Mouse (Mus musculus) midbrain, embryonic 11.5 days (tissue): ENCODE results near the gene Umad1. TPM values are rescaled to one million over a fixed set of nuclear protein-coding genes. Genes with fewer than 3 reads are reported as not detected.

Experiments
- ATAC-seq: fragments of 200-750 bp; cut with Nextera tagmentation; 2 replicates; pipeline ENCODE4 v1.8.0; 2017; ENCODE audit warnings: moderate TSS enrichment, moderate library complexity; ENCODE audit not compliant: low FRiP score
- DNase-seq: peaks from one replicate; pipeline ENCODE4 v3.0.0; 2015; ENCODE audit warnings: low spot score; ENCODE audit errors: missing footprints
- H3K27ac ChIP-seq: fragments of 300-500 bp; sonication (generic); 2 replicates; pipeline ENCODE4 v1.5.1; 2014; ENCODE audit warnings: low read depth, low read length
- H3K27me3 ChIP-seq: fragments of 300-500 bp; sonication (generic); 2 replicates; pipeline ENCODE4 v1.6.1; 2014; ENCODE audit warnings: mild to moderate bottlenecking, low read length, moderate library complexity, mixed read lengths; ENCODE audit not compliant: control insufficient read depth, insufficient read depth
- H3K36me3 ChIP-seq: fragments of 300-500 bp; sonication (generic); 2 replicates; pipeline ENCODE4 v1.6.1; 2014; ENCODE audit warnings: mild to moderate bottlenecking, low read length, moderate library complexity, mixed read lengths; ENCODE audit not compliant: control insufficient read depth, insufficient read depth
- H3K4me1 ChIP-seq: fragments of 300-500 bp; sonication (generic); 2 replicates; pipeline ENCODE4 v1.6.1; 2014; ENCODE audit warnings: low read length; ENCODE audit not compliant: control insufficient read depth, insufficient read depth
- H3K4me2 ChIP-seq: fragments of 300-500 bp; sonication (generic); 2 replicates; pipeline ENCODE4 v1.6.1; 2014; ENCODE audit warnings: mild to moderate bottlenecking, moderate library complexity
- H3K4me3 ChIP-seq: fragments of 300-500 bp; sonication (generic); 2 replicates; pipeline ENCODE4 v1.5.1; 2014; ENCODE audit warnings: low read depth, low read length
- H3K9ac ChIP-seq: fragments of 300-500 bp; sonication (generic); 2 replicates; pipeline ENCODE4 v1.6.1; 2014; ENCODE audit warnings: low read length
- H3K9me3 ChIP-seq: fragments of 300-500 bp; sonication (generic); 2 replicates; pipeline ENCODE4 v1.6.1; 2016; ENCODE audit warnings: low read length; ENCODE audit not compliant: control insufficient read depth
- WGBS: fragments of 180-500 bp; shearing (Covaris S2); extraction: QIAGEN DNeasy Blood & Tissue Kit; methylation state at CpG from one replicate; pipeline ENCODE4 v1.1.7; 2014; 5-methylcytosine and 5-hydroxymethylcytosine counted together
- polyA plus RNA-seq: library from polyadenylated mRNA; unstranded; fragments of >200 nt; fragmentation: Nextera tagmentation; extraction: Ambion mirVana; gene quantifications from 2 replicates; pipeline ENCODE4 v1.2.1, GENCODE M21; 2014

Gene Umad1
- polyA plus RNA-seq, 1 experiment from 2014 or later: 28.5 TPM

DNA sequence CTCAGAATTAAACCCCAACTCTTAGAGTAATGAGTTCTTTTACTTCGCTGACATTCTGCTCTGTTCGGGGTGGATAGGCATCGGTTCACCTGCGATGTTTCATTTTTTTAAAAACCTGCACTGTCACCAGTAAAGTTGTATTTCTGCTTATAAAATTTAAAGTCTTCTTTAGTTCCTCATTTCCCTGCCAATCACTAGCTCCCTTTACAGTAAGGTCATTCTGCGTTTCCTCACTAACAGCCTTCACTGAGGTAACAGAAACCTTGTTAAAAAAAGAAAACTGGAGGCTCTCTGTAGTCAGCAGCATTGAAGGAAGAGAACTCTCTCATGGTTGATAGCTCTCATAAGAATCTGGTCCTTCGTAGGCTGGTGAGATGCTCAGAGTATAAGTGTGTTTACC lies 80.4 kb downstream of the Umad1 start:
- Histone ChIP-seq H3K4me1 (no peaks in the 10 kb centered on the region), H3K36me3 (no peaks in the 10 kb centered on the region), H3K4me2 (no peak overlapping the region), H3K9ac (no peak overlapping the region), H3K27ac (no peak overlapping the region), H3K9me3 (no peaks in the 10 kb centered on the region), H3K27me3 (no peaks in the 10 kb centered on the region), H3K4me3 (no peak overlapping the region)
- 92% methylated on average over 6 of the region's 6 CpGs for WGBS
- DNase-seq (no peak), ATAC-seq (no peak)

DNA sequence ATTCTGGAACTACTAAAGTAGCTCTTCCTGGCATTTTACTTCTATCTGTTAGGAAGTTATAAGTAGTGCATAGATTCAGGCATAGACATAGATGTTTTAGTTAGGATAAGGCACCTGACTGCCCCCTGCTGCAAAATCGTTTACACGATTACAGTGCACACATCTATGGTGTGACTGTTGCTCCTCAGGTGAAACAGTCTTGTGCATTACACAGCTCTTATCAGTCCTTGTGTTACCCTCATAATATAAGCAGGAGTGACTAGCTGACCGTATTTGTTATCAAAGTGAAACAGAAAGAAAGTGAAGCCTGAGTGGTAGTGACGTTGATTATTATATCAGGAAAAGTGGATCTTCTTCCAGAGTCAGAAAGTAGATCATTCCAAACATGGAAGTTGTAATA lies 84.2 kb downstream of the Umad1 start:
- ATAC-seq: no peak
- Histone ChIP-seq H3K4me2 (no peak overlapping the region), H3K9ac (no peak overlapping the region), H3K27ac (no peak overlapping the region), H3K36me3 (no peaks in the 10 kb centered on the region), H3K27me3 (no peaks in the 10 kb centered on the region), H3K4me1 (no peaks in the 10 kb centered on the region), H3K4me3 (no peak overlapping the region), H3K9me3 (no peaks in the 10 kb centered on the region)
- WGBS: 94% methylated on average over 4 of the region's 4 CpGs
- no peak for DNase-seq

DNA sequence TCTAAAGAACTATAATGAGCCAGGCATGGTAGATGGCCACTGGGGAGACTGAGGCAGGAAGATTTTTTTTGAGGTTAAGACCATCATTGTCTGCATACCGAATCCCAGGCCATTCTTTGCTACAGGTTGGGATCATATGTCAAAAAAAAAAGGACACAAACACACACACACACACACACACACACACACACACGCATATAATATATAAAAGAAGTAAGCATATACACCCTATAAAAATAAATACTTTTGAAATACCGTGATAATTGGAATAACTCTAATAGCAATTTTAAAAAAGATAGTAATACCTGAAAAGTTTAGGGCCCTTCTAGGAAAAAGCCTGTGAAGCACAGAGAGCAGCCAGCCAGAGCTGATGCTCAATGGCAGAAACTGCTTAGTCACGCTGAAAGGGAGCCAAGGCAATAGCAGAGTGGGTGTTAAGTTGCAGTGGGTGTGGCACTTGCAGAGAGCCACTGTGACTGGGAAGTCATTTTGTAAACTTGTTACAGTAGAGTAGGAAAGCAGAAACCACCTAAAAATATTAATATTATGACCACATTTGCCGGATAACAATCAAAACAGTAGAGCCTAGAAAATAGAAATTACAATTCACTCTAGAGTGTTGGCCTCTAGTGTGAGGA lies 86.2 kb downstream of the Umad1 start:
- Histone ChIP-seq H3K9ac (no peak overlapping the region), H3K36me3 (no peaks in the 10 kb centered on the region), H3K27me3 (no peaks in the 10 kb centered on the region), H3K4me2 (no peak overlapping the region), H3K4me3 (no peak overlapping the region), H3K9me3 (no peaks in the 10 kb centered on the region), H3K27ac (no peak overlapping the region), H3K4me1 (no peaks in the 10 kb centered on the region)
- DNase-seq (peak; percentile 79), ATAC-seq (no peak)
- 71% methylated on average over 5 of the region's 5 CpGs for WGBS

DNA sequence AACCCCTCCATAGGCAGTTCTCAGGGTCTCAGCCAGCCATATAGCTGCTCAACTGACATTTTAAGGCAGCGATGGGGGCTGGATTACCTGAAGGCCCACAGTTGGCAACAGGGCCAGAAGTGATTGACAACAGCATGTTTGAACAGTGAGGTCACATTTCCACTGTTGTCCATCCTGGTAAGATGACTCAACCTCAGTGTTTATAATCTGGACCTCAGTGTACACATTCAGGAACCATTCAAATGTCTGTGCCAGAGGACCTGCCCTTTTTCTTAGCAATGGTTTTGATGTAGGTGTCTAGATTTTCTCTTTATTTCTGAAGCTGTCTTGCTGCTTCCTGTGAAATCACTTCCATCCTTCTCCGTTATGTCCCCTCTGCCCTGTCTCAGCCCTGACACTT lies 88.1 kb downstream of the Umad1 start:
- Histone ChIP-seq H3K9ac (no peak overlapping the region), H3K36me3 (no peaks in the 10 kb centered on the region), H3K27ac (no peak overlapping the region), H3K9me3 (no peaks in the 10 kb centered on the region), H3K4me3 (no peak overlapping the region), H3K27me3 (no peaks in the 10 kb centered on the region), H3K4me2 (no peak overlapping the region), H3K4me1 (no peaks in the 10 kb centered on the region)
- WGBS: 88% methylated on average over 2 of the region's 2 CpGs
- ATAC-seq (no peak), DNase-seq (peak; percentile 75)

DNA sequence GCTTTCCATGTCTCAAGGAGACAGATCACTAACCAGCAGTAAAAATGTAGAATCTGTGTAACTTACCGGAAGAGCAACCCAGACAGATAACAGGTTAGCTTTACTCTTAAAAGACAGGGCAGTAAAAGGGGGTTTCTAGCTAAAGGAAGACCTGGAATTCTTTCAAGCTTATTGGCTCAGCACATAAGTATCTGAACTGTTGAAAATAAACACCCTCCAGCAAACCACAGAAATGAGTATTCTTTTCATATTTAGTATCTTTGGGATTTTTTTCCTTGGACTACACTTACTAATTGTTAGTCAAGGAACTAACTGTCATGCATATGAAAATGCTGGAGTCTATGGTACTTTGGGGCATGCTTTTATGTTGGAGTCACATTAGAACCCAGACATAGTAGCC lies 89.3 kb downstream of the Umad1 start:
- H3K36me3 ChIP-seq: no peaks in the 10 kb centered on the region
- no peak overlapping the region for H3K9ac ChIP-seq
- 91% methylated on average over 1 of the region's 1 CpGs for WGBS
- no peak overlapping the region for H3K4me2 ChIP-seq
- DNase-seq: peak; percentile 75
- H3K27me3 ChIP-seq: no peaks in the 10 kb centered on the region
- no peak overlapping the region for H3K4me3 ChIP-seq
- H3K27ac ChIP-seq: no peak overlapping the region
- no peaks in the 10 kb centered on the region for H3K9me3 ChIP-seq
- ATAC-seq: no peak
- H3K4me1 ChIP-seq: peaks cover 2% of the 10 kb centered on the region; the same call in 1 of the 2 replicates

DNA sequence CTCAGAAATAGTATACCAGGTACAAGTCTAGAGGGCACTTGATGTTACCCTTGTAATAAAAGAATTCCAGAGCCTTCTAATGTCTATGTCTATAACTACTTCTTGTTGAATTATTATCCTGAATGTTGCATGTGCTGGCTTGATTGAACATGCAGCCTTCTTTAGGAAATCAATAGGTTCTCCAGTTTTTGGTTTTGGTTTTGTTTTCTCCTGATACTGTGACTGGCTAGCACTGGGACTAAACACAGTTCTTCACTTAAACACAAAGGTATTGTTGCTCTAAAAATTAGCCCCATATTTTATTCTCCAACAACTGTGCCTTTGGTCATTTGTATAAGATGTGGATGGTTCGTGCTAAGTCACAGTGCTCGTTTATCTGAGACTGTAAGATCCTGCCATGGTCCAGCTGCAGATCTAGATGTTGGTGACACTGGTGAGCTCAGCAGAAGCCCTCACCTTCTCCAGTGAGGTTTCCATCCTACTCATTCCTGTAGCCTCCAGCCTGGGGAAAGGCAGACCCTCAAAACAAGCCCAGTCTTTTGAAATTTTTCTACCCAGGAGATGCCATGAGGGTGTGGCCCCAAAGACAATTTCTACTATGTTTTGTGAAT lies 90.1 kb downstream of the Umad1 start:
- H3K9ac ChIP-seq: no peak overlapping the region
- no peaks in the 10 kb centered on the region for H3K9me3 ChIP-seq
- H3K27ac ChIP-seq: no peak overlapping the region
- ATAC-seq (no peak), DNase-seq (no peak)
- H3K4me3 ChIP-seq: no peak overlapping the region
- peaks cover 5% of the 10 kb centered on the region; the same call in 1 of the 2 replicates for H3K4me1 ChIP-seq
- no peaks in the 10 kb centered on the region for H3K36me3 ChIP-seq
- 84% methylated on average over 2 of the region's 2 CpGs for WGBS
- no peak overlapping the region for H3K4me2 ChIP-seq
- H3K27me3 ChIP-seq: no peaks in the 10 kb centered on the region

DNA sequence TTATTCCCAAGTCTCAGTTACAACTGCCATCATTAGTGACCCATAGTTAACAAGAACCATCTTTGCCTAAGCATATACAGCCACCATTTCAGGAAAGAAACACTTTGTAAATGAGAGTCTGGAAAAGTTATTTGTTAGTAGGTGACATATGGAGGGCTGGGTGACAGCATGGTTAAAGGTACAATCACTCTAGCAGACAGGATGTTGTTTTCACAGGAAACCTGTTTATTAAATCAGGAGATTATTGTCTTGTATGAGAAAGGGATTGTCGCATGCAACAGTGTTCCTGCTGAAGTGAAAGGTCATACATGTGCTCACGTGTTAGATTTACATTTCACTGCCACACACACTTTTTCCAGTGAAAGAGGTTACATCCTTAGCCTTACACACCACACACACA lies 92.4 kb downstream of the Umad1 start:
- H3K9ac ChIP-seq: no peak overlapping the region
- no peak overlapping the region for H3K4me2 ChIP-seq
- DNase-seq: peak; percentile 69
- H3K4me1 ChIP-seq: peaks cover 5% of the 10 kb centered on the region; the same call in 1 of the 2 replicates
- no peak overlapping the region for H3K4me3 ChIP-seq
- no peak for ATAC-seq
- H3K27ac ChIP-seq: no peak overlapping the region
- H3K9me3 ChIP-seq: no peaks in the 10 kb centered on the region
- no peaks in the 10 kb centered on the region for H3K36me3 ChIP-seq
- WGBS: 83% methylated on average over 2 of the region's 2 CpGs
- H3K27me3 ChIP-seq: no peaks in the 10 kb centered on the region

DNA sequence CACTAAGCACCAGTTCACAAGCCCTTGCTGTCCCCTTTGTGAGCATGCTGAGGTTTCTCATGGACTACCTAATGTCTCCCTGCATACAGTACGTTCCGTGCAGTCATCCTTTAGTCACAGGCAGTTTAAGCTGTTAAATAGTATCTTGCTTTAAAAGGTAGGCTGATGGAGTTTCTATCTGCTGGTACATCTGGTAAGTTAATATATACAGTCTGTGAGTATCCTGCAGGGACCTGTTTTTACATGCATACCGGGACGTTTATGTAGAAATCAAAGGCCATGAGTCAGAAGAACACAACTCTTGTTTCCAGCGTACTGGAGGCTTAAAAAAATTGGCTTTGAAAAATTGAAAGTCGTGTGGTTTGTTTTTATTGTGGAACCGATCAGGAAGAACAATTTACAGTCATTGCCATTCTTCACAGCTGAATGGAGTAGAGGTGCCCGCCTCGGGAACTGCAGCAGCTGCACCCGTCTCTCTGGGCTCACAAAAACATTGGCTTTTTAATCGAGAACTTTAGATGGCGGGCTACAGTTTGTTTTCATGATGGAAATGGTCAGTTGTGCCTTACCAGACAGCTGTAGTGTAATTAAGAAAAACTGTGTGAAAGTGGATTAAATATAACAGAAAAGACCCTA lies 93.6 kb downstream of the Umad1 start:
- no peaks in the 10 kb centered on the region for H3K36me3 ChIP-seq
- no peak for ATAC-seq
- H3K9ac ChIP-seq: no peak overlapping the region
- WGBS: 67% methylated on average over 12 of the region's 12 CpGs
- H3K4me3 ChIP-seq: no peak overlapping the region
- H3K27me3 ChIP-seq: no peaks in the 10 kb centered on the region
- H3K4me2 ChIP-seq: no peak overlapping the region
- DNase-seq: peak; percentile 75
- no peak overlapping the region for H3K27ac ChIP-seq
- peaks cover 5% of the 10 kb centered on the region; the same call in 1 of the 2 replicates for H3K4me1 ChIP-seq
- no peaks in the 10 kb centered on the region for H3K9me3 ChIP-seq

DNA sequence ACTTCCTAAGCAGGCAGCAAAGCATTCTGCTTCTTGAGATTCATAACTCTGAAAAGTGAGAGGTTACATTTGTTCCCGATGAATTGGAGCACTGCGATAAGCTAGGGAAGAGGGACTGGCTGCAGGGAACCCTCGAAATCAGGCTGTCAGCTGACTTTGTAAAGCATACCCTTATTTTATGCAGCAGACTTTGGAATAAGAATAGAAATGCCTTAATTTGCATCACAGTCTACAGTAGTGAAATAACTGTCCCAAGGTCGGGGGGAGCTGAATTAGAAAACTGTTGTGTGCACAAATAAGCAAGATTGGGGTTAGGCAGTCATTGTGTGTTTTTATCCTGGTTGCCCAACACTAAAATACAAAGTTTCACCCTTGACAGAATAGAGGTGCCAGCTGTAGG lies 94.4 kb downstream of the Umad1 start:
- 77% methylated on average over 4 of the region's 4 CpGs for WGBS
- H3K27me3 ChIP-seq: no peaks in the 10 kb centered on the region
- ATAC-seq: no peak
- DNase-seq: peak; percentile 81
- H3K9me3 ChIP-seq: no peaks in the 10 kb centered on the region
- H3K36me3 ChIP-seq: no peaks in the 10 kb centered on the region
- H3K4me3 ChIP-seq: no peak overlapping the region
- H3K4me2 ChIP-seq: no peak overlapping the region
- no peak overlapping the region for H3K27ac ChIP-seq
- H3K4me1 ChIP-seq: peaks cover 5% of the 10 kb centered on the region; the same call in 1 of the 2 replicates
- H3K9ac ChIP-seq: no peak overlapping the region
